Mouse (Mus musculus) left cerebral cortex, adult 6 months (tissue): ENCODE data around the gene Fgf5. TPM values are rescaled to one million over a fixed set of nuclear protein-coding genes. Genes with fewer than 3 reads are reported as not detected.

Experiments
- long read RNA-seq, 2 experiments: library from polyadenylated mRNA; unstranded; transcript quantifications; one replicate each; pipeline ENCODE4 v2.0.0; 2019 to 2020
- polyA plus RNA-seq: library from polyadenylated mRNA; unstranded; fragments of <200 nt; fragmentation: Nextera tagmentation; gene quantifications from 2 replicates; pipeline ENCODE4 v1.2.3, GENCODE M21; 2021

Gene Fgf5
- polyA plus RNA-seq = 2.3 and 2.9 TPM in 2 replicates
- long read RNA-seq, experiment 1, transcript Fgf5-201 (3 exons, 2,501 nt) = major isoform, 10 of 14 reads
- long read RNA-seq, experiment 1, partial matches to known transcripts = 0 of 14 reads
- long read RNA-seq, experiment 1, other reads (novel, unspliced or antisense) = 1 of 14 reads
- long read RNA-seq, experiment 2, partial matches to known transcripts = 0 of 3 reads
- long read RNA-seq, experiment 2, other reads (novel, unspliced or antisense) = 1 of 3 reads

GRCm38 (mm10) chr5:98253838-98254821, at the start of gene Fgf5:
Fgf5 (plus strand) TSS chr5:98254184.

Other genes with a start within 250 kb of the Fgf5 start
- gene Antxr2, start 223.1 kb upstream of the Fgf5 start, polyA plus RNA-seq = 0.45 and 0.76 TPM in 2 replicates
- 2.9 and 3.6 TPM in 2 replicates for gene Prdm8, start 87.0 kb upstream of the Fgf5 start, polyA plus RNA-seq
- gene Cfap299, start 75.1 kb downstream of the Fgf5 start, polyA plus RNA-seq = 1.4 and 2.6 TPM in 2 replicates